Mouse (Mus musculus): Measurements from ENCODE around the gene Fbxo46. TPM values are rescaled to one million over a fixed set of nuclear protein-coding genes. Genes with fewer than 3 reads are reported as not detected.

The Fbxo46 gene
- total and polyA plus RNA-seq, 3 experiments: 10.1 to 13.7 TPM; not detected in 1

- TF ChIP-seq UBTF (IDR thresholded peaks at IDR 0.05; ENCODE audit: borderline replicate concordance, insufficient read depth, low read depth, low read length) (no peak), HCFC1 (IDR thresholded peaks at IDR 0.05; ENCODE audit: low read depth, low read length) (no peak), BHLHE40 (IDR thresholded peaks at IDR 0.05; ENCODE audit: borderline replicate concordance, low read depth, low read length) (no peak), ZC3H11A (IDR thresholded peaks at IDR 0.05; ENCODE audit: low read depth, low read length) (no peak), POLR2AphosphoS5 (IDR thresholded peaks at IDR 0.05; ENCODE audit: borderline replicate concordance, low read depth, low read length) (no peak), ZNF384 (IDR thresholded peaks at IDR 0.05; ENCODE audit: low read depth, low read length) (no peak), E2F4 (IDR thresholded peaks at IDR 0.05; ENCODE audit: borderline replicate concordance, low read depth, low read length) (no peak), TBP (IDR thresholded peaks at IDR 0.05; ENCODE audit: low read depth, low read length) (no peak), POLR2A (IDR thresholded peaks at IDR 0.05; ENCODE audit: control insufficient read depth in 1 of 2, insufficient read depth in 1 of 2, low read depth in 1 of 2, low read length in 2 of 2, poor library complexity in 1 of 2) (no peak)
- H3K79me2 ChIP-seq (ENCODE audit: control insufficient read depth, insufficient read depth, low read length, poor library complexity): peaks cover 16% of the 10 kb centered on the region
- H3K36me3 ChIP-seq (ENCODE audit: control insufficient read depth in 1 of 2, insufficient read depth in 2 of 2, low read length in 2 of 2): peaks cover 0 to 11% of the 10 kb centered on the region in 2 experiments; a peak in 2 of 4 replicates
- H3K9me3 ChIP-seq (replicated peaks; ENCODE audit: insufficient read depth, low read length): no peaks in the 10 kb centered on the region
- no peak overlapping the region for H3K4me3 ChIP-seq (ENCODE audit: control insufficient read depth in 1 of 2, insufficient read depth in 1 of 2, low read depth in 2 of 2, low read length in 2 of 2)
- H3K4me1 ChIP-seq (ENCODE audit: control insufficient read depth in 1 of 2, insufficient read depth in 2 of 2, low read length in 2 of 2): peaks cover 2 to 9% of the 10 kb centered on the region in 2 experiments; a peak in 3 of 4 replicates
- no peak overlapping the region for H3K27ac ChIP-seq (ENCODE audit: control insufficient read depth, low read depth, low read length)
- H3K9ac ChIP-seq (ENCODE audit: control insufficient read depth, low read depth, low read length, poor library complexity, severe bottlenecking): no peak overlapping the region
- H3K27me3 ChIP-seq (ENCODE audit: control insufficient read depth in 1 of 2, insufficient read depth in 2 of 2, low read length in 2 of 2): no peaks in the 10 kb centered on the region
- DNase-seq (ENCODE audit: low read depth, low spot score): no peak
These were observed 2.0 kb downstream of the Fbxo46 start for GRCm38 (mm10) chr7:19121686-19122085.

GRCm38 (mm10) chr7:19124713-19125112, 5.1 kb downstream of the Fbxo46 start:
- H3K4me1 ChIP-seq (ENCODE audit: control insufficient read depth in 1 of 2, insufficient read depth in 2 of 2, low read length in 2 of 2): peaks cover 2 to 4% of the 10 kb centered on the region in 2 experiments; a peak in 2 of 4 replicates
- TF ChIP-seq TAL1 (IDR thresholded peaks at IDR 0.05; ENCODE audit: low read length): no peak
- TF ChIP-seq E2F4 (IDR thresholded peaks at IDR 0.05; ENCODE audit: borderline replicate concordance, low read depth, low read length): no peak
- no peak for TF ChIP-seq RCOR1 (IDR thresholded peaks at IDR 0.05; ENCODE audit: low read depth, low read length)
- TF ChIP-seq CTCF (IDR thresholded peaks at IDR 0.05 in 2 of 3, conservative IDR thresholded peaks at IDR 0.05 in 1 of 3; ENCODE audit: control insufficient read depth in 1 of 3, insufficient read depth in 1 of 3, low read depth in 2 of 3, low read length in 3 of 3, poor library complexity in 1 of 3, severe bottlenecking in 1 of 3): no peak
- TF ChIP-seq MYB (IDR thresholded peaks at IDR 0.05; ENCODE audit: low read depth, low read length): no peak
- no peak for TF ChIP-seq USF1 (IDR thresholded peaks at IDR 0.05; ENCODE audit: low read depth, low read length)
- no peak for TF ChIP-seq POLR2AphosphoS2 (IDR thresholded peaks at IDR 0.05; ENCODE audit: low read length)
- TF ChIP-seq ZKSCAN1 (IDR thresholded peaks at IDR 0.05; ENCODE audit: low read depth, low read length): no peak
- no peak for TF ChIP-seq MEF2A (IDR thresholded peaks at IDR 0.05; ENCODE audit: extremely low read depth, insufficient replicate concordance, low read depth, low read length, poor library complexity, severe bottlenecking)
- no peak for TF ChIP-seq MAZ (IDR thresholded peaks at IDR 0.05; ENCODE audit: low read depth, low read length)
- no peak for TF ChIP-seq HCFC1 (IDR thresholded peaks at IDR 0.05; ENCODE audit: low read depth, low read length)
- no peak for TF ChIP-seq BHLHE40 (IDR thresholded peaks at IDR 0.05; ENCODE audit: borderline replicate concordance, low read depth, low read length)
- TF ChIP-seq ETS1 (IDR thresholded peaks at IDR 0.05; ENCODE audit: low read depth, low read length): no peak
- TF ChIP-seq MYC (IDR thresholded peaks at IDR 0.05; ENCODE audit: low read depth, low read length): no peak
- no peak for TF ChIP-seq POLR2AphosphoS5 (IDR thresholded peaks at IDR 0.05; ENCODE audit: borderline replicate concordance, low read depth, low read length)
- TF ChIP-seq JUND (IDR thresholded peaks at IDR 0.05; ENCODE audit: low read depth, low read length): no peak
- no peak for TF ChIP-seq MAX (IDR thresholded peaks at IDR 0.05; ENCODE audit: low read length)
- no peak overlapping the region for H3K4me3 ChIP-seq (ENCODE audit: control insufficient read depth in 1 of 2, insufficient read depth in 1 of 2, low read depth in 2 of 2, low read length in 2 of 2)
- peaks cover 15% of the 10 kb centered on the region for H3K79me2 ChIP-seq (ENCODE audit: control insufficient read depth, insufficient read depth, low read length, poor library complexity)
- no peaks in the 10 kb centered on the region for H3K27me3 ChIP-seq (ENCODE audit: control insufficient read depth in 1 of 2, insufficient read depth in 2 of 2, low read length in 2 of 2)
- no peak for DNase-seq (ENCODE audit: low read depth, low spot score)
- no peaks in the 10 kb centered on the region for H3K9me3 ChIP-seq (replicated peaks; ENCODE audit: insufficient read depth, low read length)
- no peak overlapping the region for H3K9ac ChIP-seq (ENCODE audit: control insufficient read depth, low read depth, low read length, poor library complexity, severe bottlenecking)
- no peak overlapping the region for H3K27ac ChIP-seq (ENCODE audit: control insufficient read depth, low read depth, low read length)
- H3K36me3 ChIP-seq (ENCODE audit: control insufficient read depth in 1 of 2, insufficient read depth in 2 of 2, low read length in 2 of 2): peaks cover 0 to 7% of the 10 kb centered on the region in 2 experiments; a peak in 2 of 4 replicates
